Comparison of ENCODE assay signal across 8 mouse cellular contexts in genomic region chr9:45827663-45828290, GRCm38 (mm10). TPM values are rescaled to one million over a fixed set of nuclear protein-coding genes. Genes with fewer than 3 reads are reported as not detected.
DNase-seq lines count a peak whose midpoint lies in the region; ATAC-seq and TF ChIP-seq lines count a peak whose summit lies in the region.

No protein-coding gene starts in this region.

- 6% methylated on average over 20 of the region's 23 CpGs for WGBS in forebrain, embryonic 11.5 days
- 6% methylated on average over 21 of the region's 23 CpGs for WGBS in intestine, embryonic 14.5 days

- H3K4me3 ChIP-seq in bone marrow macrophage, adult 2 months (ENCODE audit: insufficient read depth, low read length): peak overlapping the region; percentile 95
- peak overlapping the region; percentile 78 for H3K4me3 ChIP-seq in forebrain, embryonic 11.5 days (ENCODE audit: low read depth, low read length)
- H3K4me3 ChIP-seq in intestine, embryonic 14.5 days (ENCODE audit: low read depth, low read length): peak overlapping the region; percentile 67

- H3K27ac ChIP-seq in bone marrow macrophage, adult 2 months (ENCODE audit: insufficient read depth, low read depth, low read length): peak overlapping the region; percentile 32; the same call in 1 of the 2 replicates
- H3K27ac ChIP-seq in forebrain, embryonic 11.5 days (ENCODE audit: low read depth, low read length): peak overlapping the region; percentile 12; the same call in 1 of the 2 replicates
- peak overlapping the region; percentile 83 for H3K27ac ChIP-seq in intestine, embryonic 14.5 days (ENCODE audit: low read depth)

- H3K4me2 ChIP-seq in forebrain, embryonic 11.5 days (ENCODE audit: low read depth, low read length, severe bottlenecking): peak overlapping the region; percentile 81
- H3K4me2 ChIP-seq in intestine, embryonic 14.5 days (ENCODE audit: low read length): peak overlapping the region; percentile 82

- peak; percentile 43 for ATAC-seq in forebrain, embryonic 11.5 days (replicated peaks; ENCODE audit: low FRiP score)
- ATAC-seq in intestine, embryonic 14.5 days (replicated peaks; ENCODE audit: low FRiP score, low TSS enrichment, low read depth): peak; percentile 67

- H3K27me3 ChIP-seq in forebrain, embryonic 11.5 days (ENCODE audit: control insufficient read depth, insufficient read depth, low read length): no peaks in the 10 kb centered on the region
- H3K27me3 ChIP-seq in intestine, embryonic 14.5 days (replicated peaks; ENCODE audit: control insufficient read depth, insufficient read depth, low read length): no peaks in the 10 kb centered on the region

- no peak for TF ChIP-seq CTCF in bone marrow macrophage, adult 2 months (IDR thresholded peaks at IDR 0.05; ENCODE audit: low read depth, low read length)

- DNase-seq in right cerebral cortex, postnatal 14 days: peak; percentile 32
- DNase-seq in right cerebral cortex, postnatal 36 days (ENCODE audit: low spot score in 2 of 2): no peak
- no peak for DNase-seq in forebrain, embryonic 11.5 days (ENCODE audit: low spot score)
- DNase-seq in intestine, embryonic 14.5 days (ENCODE audit: low spot score): peak; percentile 60
- peak; percentile 49 to 61 for DNase-seq in lung, postnatal 4 days
- DNase-seq in urinary bladder, postnatal 36 days (ENCODE audit: low spot score in 2 of 2): peak; percentile 66 to 73
- DNase-seq in natural killer cell, adult 2 months (ENCODE audit: low spot score in 2 of 2): no peak

- no peaks in the 10 kb centered on the region for H3K36me3 ChIP-seq in forebrain, embryonic 11.5 days (ENCODE audit: control insufficient read depth, insufficient read depth, low read length)
- 0 out of 2 replicates have a peak, but pooled peaks cover under 1% of the 10 kb centered on the region for H3K36me3 ChIP-seq in intestine, embryonic 14.5 days (ENCODE audit: control insufficient read depth, insufficient read depth, low read length)

- TF ChIP-seq POLR2A in bone marrow macrophage, adult 2 months (IDR thresholded peaks at IDR 0.05; ENCODE audit: borderline replicate concordance, low read depth, low read length): no peak

- H3K9me3 ChIP-seq in forebrain, embryonic 11.5 days (ENCODE audit: control insufficient read depth, low read length): no peaks in the 10 kb centered on the region
- 0 out of 2 replicates have a peak, but pooled peaks cover 2% of the 10 kb centered on the region for H3K9me3 ChIP-seq in intestine, embryonic 14.5 days (ENCODE audit: control insufficient read depth, low read length)

- H3K9ac ChIP-seq in forebrain, embryonic 11.5 days (ENCODE audit: low read length): peak overlapping the region; percentile 76
- peak overlapping the region; percentile 53 for H3K9ac ChIP-seq in intestine, embryonic 14.5 days (ENCODE audit: low read length)

- peaks cover 4% of the 10 kb centered on the region for H3K4me1 ChIP-seq in bone marrow macrophage, adult 2 months (ENCODE audit: control insufficient read depth, insufficient read depth, low read length)
- peaks cover 5% of the 10 kb centered on the region for H3K4me1 ChIP-seq in forebrain, embryonic 11.5 days (replicated peaks; ENCODE audit: control insufficient read depth, insufficient read depth, low read length)
- peaks cover 5% of the 10 kb centered on the region for H3K4me1 ChIP-seq in intestine, embryonic 14.5 days (replicated peaks; ENCODE audit: control insufficient read depth, insufficient read depth, low read length)

RNA-seq across cellular contexts. Expression of gene Cep164, which starts 0.7 kb away (rescaled TPM):
- 17.0 and 17.9 TPM in 2 replicates for polyA plus RNA-seq in bone marrow macrophage, adult 2 months (2012; ENCODE audit: insufficient read depth, insufficient read length, missing spikeins)
- polyA plus RNA-seq in forebrain, embryonic 11.5 days (2014; fragmentation: Nextera tagmentation; extraction: Ambion mirVana): 17.5 and 21.5 TPM in 2 replicates
- polyA plus RNA-seq in intestine, embryonic 14.5 days (2014; fragmentation: Nextera tagmentation; extraction: Ambion mirVana): 27.5 and 28.0 TPM in 2 replicates

RNA-seq across cellular contexts. Expression of gene Bace1, which starts 10.6 kb away (rescaled TPM):
- polyA plus RNA-seq in bone marrow macrophage, adult 2 months (2012; ENCODE audit: insufficient read depth, insufficient read length, missing spikeins): 0.93 and 2.0 TPM in 2 replicates
- polyA plus RNA-seq in forebrain, embryonic 11.5 days (2014; fragmentation: Nextera tagmentation; extraction: Ambion mirVana): 29.8 and 30.7 TPM in 2 replicates
- polyA plus RNA-seq in intestine, embryonic 14.5 days (2014; fragmentation: Nextera tagmentation; extraction: Ambion mirVana): 26.8 and 28.1 TPM in 2 replicates

Comparison
In these comparisons a context has a peak if more than half of its experiments do, and no peak if none do; other contexts are left out.
1. DNase-seq: peak in right cerebral cortex, postnatal 14 days (single experiment), intestine, embryonic 14.5 days (single experiment), lung, postnatal 4 days (2 of 2) and urinary bladder, postnatal 36 days (2 of 2); none in right cerebral cortex, postnatal 36 days (0 of 2), forebrain, embryonic 11.5 days (single experiment) and natural killer cell, adult 2 months (0 of 2).
2. H3K27ac ChIP-seq: peak in every context shown above with its lines; median percentile 83 in intestine, embryonic 14.5 days; 32 in bone marrow macrophage, adult 2 months; 12 in forebrain, embryonic 11.5 days.
3. Peak in every context shown above with its lines, with median percentiles within 50 percentile points of each other: H3K4me3 ChIP-seq.